Mouse (Mus musculus): ENCODE measurements at regions not wholly inside any gene's neighbourhood (a gene's known extent, or its start where the extent isn't known, plus 50 kb on each side); places are given as distances from the start of the nearest gene placed in this dataset.
"Not testable (repeated sequence)": the region's sequence is repeated elsewhere in the genome, so short reads cannot be mapped to it uniquely, and the experiment has no call there.

DNA sequence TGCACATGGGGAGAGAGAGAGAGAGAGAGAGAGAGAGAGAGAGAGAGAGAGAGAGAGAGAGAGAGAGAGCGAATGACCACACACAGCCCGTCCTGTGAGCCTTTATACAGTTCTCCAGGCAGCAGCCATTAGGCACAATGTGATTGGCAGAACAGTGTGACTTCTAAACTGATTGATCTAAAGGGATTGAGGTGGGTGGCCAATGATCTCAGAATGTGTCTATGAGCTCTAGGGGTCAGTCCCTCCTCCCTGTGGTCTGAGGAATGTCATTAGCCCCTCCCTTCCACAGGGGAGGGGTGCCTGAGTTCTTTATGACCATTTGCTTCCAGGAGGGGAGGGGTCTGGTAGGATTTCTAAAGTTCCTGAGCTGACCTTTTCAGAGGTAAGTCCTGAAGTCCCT lies 62.1 kb downstream of the Duxbl3 start:
- 76% methylated on average over 2 of the region's 2 CpGs for WGBS

DNA sequence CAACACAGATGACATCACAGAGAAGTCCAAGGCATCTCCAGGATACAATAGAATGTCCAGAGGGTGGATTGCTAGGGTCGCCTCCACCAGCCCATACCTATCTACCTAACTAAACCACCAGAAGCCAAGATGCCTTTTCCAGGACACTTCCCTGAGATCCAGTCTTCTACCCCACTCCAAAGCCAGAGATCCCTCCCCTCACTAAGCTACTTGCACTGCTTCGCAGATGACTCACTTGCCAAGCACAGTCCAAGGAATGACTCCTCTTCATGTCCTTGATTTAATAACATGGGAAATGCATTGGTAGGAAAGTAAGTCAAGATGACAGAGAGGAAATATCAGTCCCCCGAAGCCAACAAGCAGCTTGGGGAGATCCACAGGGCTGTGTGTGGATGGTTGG lies 63.0 kb downstream of the Duxbl3 start:
- no peaks in the 10 kb centered on the region for H3K36me3 ChIP-seq
- no peak overlapping the region for H3K4me3 ChIP-seq
- no peak overlapping the region for H3K9ac ChIP-seq
- no peaks in the 10 kb centered on the region for H3K4me1 ChIP-seq
- H3K27ac ChIP-seq: no peak overlapping the region
- no peak overlapping the region for H3K4me2 ChIP-seq (replicated peaks)
- ATAC-seq (ENCODE audit: insufficient number of reproducible peaks, insufficient read depth, low FRiP score, low TSS enrichment): no peak
- 85% methylated on average over 3 of the region's 3 CpGs for WGBS
- H3K9me3 ChIP-seq: no peaks in the 10 kb centered on the region
- no peaks in the 10 kb centered on the region for H3K27me3 ChIP-seq

More for the DNA sequence above, 62.1 kb downstream of the Duxbl3 start:
- not testable (repeated sequence) for H3K27me3 ChIP-seq; H3K9ac ChIP-seq; H3K4me1 ChIP-seq; H3K36me3 ChIP-seq; ATAC-seq (ENCODE audit: insufficient number of reproducible peaks, insufficient read depth, low FRiP score, low TSS enrichment); H3K4me2 ChIP-seq (replicated peaks); H3K27ac ChIP-seq; H3K4me3 ChIP-seq; H3K9me3 ChIP-seq

DNA sequence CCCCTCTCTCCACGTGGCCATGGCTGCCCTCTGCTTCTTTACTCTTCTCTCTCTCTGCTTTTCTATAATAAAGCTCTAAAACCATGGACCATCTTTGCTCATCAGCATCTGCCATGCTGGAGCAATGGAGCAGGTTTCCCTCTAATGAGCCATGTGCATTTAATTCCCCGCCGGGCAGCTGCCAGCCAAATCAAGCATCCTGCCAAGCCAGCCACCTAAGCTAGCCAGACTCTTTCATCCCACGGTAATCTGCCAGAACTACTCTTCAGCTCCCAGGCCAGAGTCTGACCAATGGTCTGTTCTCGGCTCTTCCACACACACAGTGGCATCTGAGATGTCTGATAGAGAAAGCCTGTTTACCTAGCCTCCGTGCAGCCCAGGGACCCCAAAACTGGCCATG lies 70.8 kb downstream of the Duxbl3 start:
- Histone ChIP-seq H3K27me3 (no peaks in the 10 kb centered on the region), H3K4me3 (no peak overlapping the region), H3K4me1 (no peaks in the 10 kb centered on the region), H3K9ac (no peak overlapping the region), H3K27ac (no peak overlapping the region), H3K9me3 (no peaks in the 10 kb centered on the region), H3K36me3 (no peaks in the 10 kb centered on the region), H3K4me2 (replicated peaks) (no peak overlapping the region)
- WGBS: 77% methylated on average over 6 of the region's 6 CpGs
- no peak for ATAC-seq (ENCODE audit: insufficient number of reproducible peaks, insufficient read depth, low FRiP score, low TSS enrichment)

DNA sequence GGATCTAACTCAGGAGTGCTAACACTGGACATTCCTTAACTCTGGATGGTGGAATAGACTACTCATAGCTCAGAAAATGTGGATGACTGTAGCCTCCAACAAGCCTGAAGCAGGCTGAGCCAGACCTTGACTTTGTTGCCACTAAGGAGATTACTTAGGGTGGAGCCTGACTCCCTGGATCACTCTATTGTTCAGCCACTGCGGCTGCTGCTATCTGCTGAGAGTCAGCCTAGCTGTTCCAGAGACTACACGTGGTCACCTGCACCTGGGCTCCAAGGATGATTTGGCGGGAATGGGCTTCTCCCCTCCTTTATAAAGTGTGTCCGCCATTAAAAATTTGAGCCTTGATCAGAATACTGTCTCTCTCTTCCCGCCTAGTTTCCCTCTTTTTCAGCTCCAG lies 83.3 kb downstream of the Duxbl3 start:
- 89% methylated on average over 5 of the region's 5 CpGs for WGBS
- H3K9ac ChIP-seq: no peak overlapping the region
- ATAC-seq (ENCODE audit: insufficient number of reproducible peaks, insufficient read depth, low FRiP score, low TSS enrichment): no peak
- H3K4me2 ChIP-seq (replicated peaks): no peak overlapping the region
- no peak overlapping the region for H3K4me3 ChIP-seq
- 0 out of 2 replicates have a peak, but pooled peaks cover 4% of the 10 kb centered on the region for H3K27me3 ChIP-seq
- no peaks in the 10 kb centered on the region for H3K4me1 ChIP-seq
- no peak overlapping the region for H3K27ac ChIP-seq
- no peaks in the 10 kb centered on the region for H3K9me3 ChIP-seq
- H3K36me3 ChIP-seq: no peaks in the 10 kb centered on the region

- no peak for ATAC-seq (ENCODE audit: insufficient number of reproducible peaks, insufficient read depth, low FRiP score, low TSS enrichment)
- H3K9me3 ChIP-seq: no peaks in the 10 kb centered on the region
- 67% methylated on average over 1 of the region's 1 CpGs for WGBS
- H3K4me2 ChIP-seq (replicated peaks): no peak overlapping the region
- no peak overlapping the region for H3K4me3 ChIP-seq
- no peak overlapping the region for H3K9ac ChIP-seq
- no peak overlapping the region for H3K27ac ChIP-seq
- no peaks in the 10 kb centered on the region for H3K4me1 ChIP-seq
- no peaks in the 10 kb centered on the region for H3K36me3 ChIP-seq
- H3K27me3 ChIP-seq: 0 out of 2 replicates have a peak, but pooled peaks cover 4% of the 10 kb centered on the region
Measured at GRCm38 (mm10) chr14:26345227-26345626, 87.5 kb downstream of the Duxbl3 start.

- Histone ChIP-seq H3K4me1 (no peaks in the 10 kb centered on the region), H3K4me3 (no peak overlapping the region), H3K27me3 (0 out of 2 replicates have a peak, but pooled peaks cover 4% of the 10 kb centered on the region), H3K27ac (no peak overlapping the region), H3K4me2 (replicated peaks) (no peak overlapping the region), H3K9ac (no peak overlapping the region), H3K36me3 (no peaks in the 10 kb centered on the region), H3K9me3 (no peaks in the 10 kb centered on the region)
- no peak for ATAC-seq (ENCODE audit: insufficient number of reproducible peaks, insufficient read depth, low FRiP score, low TSS enrichment)
- 95% methylated on average over 4 of the region's 4 CpGs for WGBS
Measured at GRCm38 (mm10) chr14:26347296-26347695, 89.5 kb downstream of the Duxbl3 start.

GRCm38 (mm10) chr14:26352927-26353326 lies 95.2 kb downstream of the Duxbl3 start:
- Histone ChIP-seq H3K27me3 (no peaks in the 10 kb centered on the region), H3K4me3 (no peak overlapping the region), H3K9me3 (no peaks in the 10 kb centered on the region), H3K9ac (no peak overlapping the region), H3K4me2 (replicated peaks) (no peak overlapping the region), H3K36me3 (no peaks in the 10 kb centered on the region), H3K4me1 (peaks cover 9% of the 10 kb centered on the region; the same call in 1 of the 2 replicates), H3K27ac (no peak overlapping the region)
- no peak for ATAC-seq (ENCODE audit: insufficient number of reproducible peaks, insufficient read depth, low FRiP score, low TSS enrichment)
- 52% methylated on average over 1 of the region's 1 CpGs for WGBS

DNA sequence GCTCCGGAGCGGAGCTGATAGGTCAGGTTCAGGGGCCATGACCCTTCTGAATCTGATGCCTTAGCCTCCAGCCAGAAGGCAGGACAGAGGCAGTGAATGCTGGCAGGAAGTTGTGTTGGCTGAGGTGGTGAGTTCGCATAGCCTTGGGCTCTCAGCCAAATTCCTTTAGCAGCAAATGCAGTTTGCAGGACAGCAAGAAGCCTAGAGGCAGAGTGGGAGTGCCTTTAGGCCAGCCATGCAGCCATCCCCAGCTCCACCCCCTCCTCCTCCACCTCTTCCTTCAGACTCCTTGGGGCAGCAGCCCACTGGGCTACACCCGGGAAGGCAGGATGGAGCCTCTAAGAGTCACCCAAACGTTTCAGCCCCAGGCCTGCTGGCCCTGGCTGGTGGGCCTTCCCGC lies 99.5 kb downstream of the Duxbl3 start:
- H3K4me1 ChIP-seq: peaks cover 12% of the 10 kb centered on the region; the same call in 1 of the 2 replicates
- no peak overlapping the region for H3K27ac ChIP-seq
- WGBS: 30% methylated on average over 6 of the region's 6 CpGs
- no peaks in the 10 kb centered on the region for H3K36me3 ChIP-seq
- no peaks in the 10 kb centered on the region for H3K9me3 ChIP-seq
- H3K9ac ChIP-seq: 0 out of 2 replicates have a peak overlapping the region, but pooled peaks have one; percentile 2
- no peak overlapping the region for H3K4me2 ChIP-seq (replicated peaks)
- 0 out of 2 replicates have a peak, but pooled peaks have one; percentile 28 for ATAC-seq (ENCODE audit: insufficient number of reproducible peaks, insufficient read depth, low FRiP score, low TSS enrichment)
- no peak overlapping the region for H3K4me3 ChIP-seq
- H3K27me3 ChIP-seq: no peaks in the 10 kb centered on the region

DNA sequence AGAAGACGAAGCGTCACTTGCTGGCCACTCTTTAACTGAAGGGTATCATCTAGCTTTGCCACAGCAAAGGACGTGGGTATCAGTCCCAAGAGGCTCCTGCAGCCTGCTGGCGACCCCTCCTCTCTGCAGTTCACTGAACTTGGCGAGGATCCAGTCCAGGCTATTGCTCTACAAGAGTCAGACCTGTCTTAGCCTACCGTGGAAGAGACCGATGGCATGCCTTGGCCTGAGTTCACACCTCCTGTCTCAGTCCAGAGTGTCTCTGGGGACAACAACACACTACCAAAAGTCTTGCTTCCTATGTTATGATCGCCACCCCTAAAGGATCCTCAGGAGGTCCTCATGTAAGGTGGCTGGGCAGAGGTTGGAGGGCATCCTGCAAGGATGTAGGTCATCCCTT lies 100.2 kb downstream of the Duxbl3 start:
- Histone ChIP-seq H3K9me3 (no peaks in the 10 kb centered on the region), H3K4me3 (no peak overlapping the region), H3K4me1 (peaks cover 12% of the 10 kb centered on the region; the same call in 1 of the 2 replicates), H3K4me2 (replicated peaks) (no peak overlapping the region), H3K27me3 (no peaks in the 10 kb centered on the region), H3K9ac (no peak overlapping the region), H3K27ac (no peak overlapping the region), H3K36me3 (no peaks in the 10 kb centered on the region)
- no peak for ATAC-seq (ENCODE audit: insufficient number of reproducible peaks, insufficient read depth, low FRiP score, low TSS enrichment)
- WGBS: 84% methylated on average over 8 of the region's 8 CpGs

GRCm38 (mm10) chr14:26360071-26360470 lies 102.3 kb downstream of the Duxbl3 start:
- H3K4me1 ChIP-seq: peaks cover 12% of the 10 kb centered on the region; the same call in 1 of the 2 replicates
- no peak overlapping the region for H3K4me2 ChIP-seq (replicated peaks)
- no peak overlapping the region for H3K9ac ChIP-seq
- WGBS: 59% methylated on average over 4 of the region's 4 CpGs
- ATAC-seq (ENCODE audit: insufficient number of reproducible peaks, insufficient read depth, low FRiP score, low TSS enrichment): no peak
- no peak overlapping the region for H3K4me3 ChIP-seq
- no peaks in the 10 kb centered on the region for H3K9me3 ChIP-seq
- H3K36me3 ChIP-seq: no peaks in the 10 kb centered on the region
- H3K27me3 ChIP-seq: no peaks in the 10 kb centered on the region
- no peak overlapping the region for H3K27ac ChIP-seq

GRCm38 (mm10) chr14:26361206-26361605 lies 103.4 kb downstream of the Duxbl3 start:
- H3K4me2 ChIP-seq (replicated peaks): no peak overlapping the region
- ATAC-seq (ENCODE audit: insufficient number of reproducible peaks, insufficient read depth, low FRiP score, low TSS enrichment): no peak

More at GRCm38 (mm10) chr14:26361206-26361605, 103.4 kb downstream of the Duxbl3 start:
- Histone ChIP-seq H3K9ac (no peak overlapping the region), H3K4me1 (peaks cover 12% of the 10 kb centered on the region; the same call in 1 of the 2 replicates), H3K9me3 (no peaks in the 10 kb centered on the region), H3K36me3 (no peaks in the 10 kb centered on the region), H3K4me3 (no peak overlapping the region), H3K27ac (no peak overlapping the region), H3K27me3 (no peaks in the 10 kb centered on the region)
- 91% methylated on average over 3 of the region's 3 CpGs for WGBS
